Mouse (Mus musculus) neural tube, embryonic 15.5 days (tissue): ENCODE measurements around the gene Ccdc115. TPM values are rescaled to one million over a fixed set of nuclear protein-coding genes. Genes with fewer than 3 reads are reported as not detected.

Experiments used
- ATAC-seq: fragments of 200-750 bp; cut with Nextera tagmentation; 2 replicates; pipeline ENCODE4 v1.8.0; 2017; ENCODE audit warnings: mild to moderate bottlenecking, moderate TSS enrichment, moderate library complexity; ENCODE audit not compliant: low FRiP score
- H3K27ac ChIP-seq: fragments of 300-500 bp; sonication (generic); replicated peaks from 2 replicates; pipeline ENCODE4 v1.5.1; 2015; ENCODE audit warnings: mild to moderate bottlenecking, inconsistent platforms
- H3K27me3 ChIP-seq: fragments of 300-500 bp; sonication (generic); replicated peaks from 2 replicates; pipeline ENCODE4 v1.6.1; 2015; ENCODE audit warnings: inconsistent platforms
- H3K36me3 ChIP-seq: fragments of 300-500 bp; sonication (generic); 2 replicates; pipeline ENCODE4 v1.6.1; 2015; ENCODE audit warnings: inconsistent platforms
- H3K4me1 ChIP-seq: fragments of 300-500 bp; sonication (generic); 2 replicates; pipeline ENCODE4 v1.6.1; 2015; ENCODE audit warnings: inconsistent platforms
- H3K4me2 ChIP-seq: fragments of 300-500 bp; sonication (generic); 2 replicates; pipeline ENCODE4 v1.6.1; 2015; ENCODE audit warnings: inconsistent platforms, mild to moderate bottlenecking, moderate library complexity
- H3K4me3 ChIP-seq: fragments of 300-500 bp; sonication (generic); replicated peaks from 2 replicates; pipeline ENCODE4 v1.5.1; 2015; ENCODE audit warnings: mild to moderate bottlenecking, inconsistent platforms
- H3K9ac ChIP-seq: fragments of 300-500 bp; sonication (generic); replicated peaks from 2 replicates; pipeline ENCODE4 v1.6.1; 2015; ENCODE audit warnings: mild to moderate bottlenecking, inconsistent platforms
- H3K9me3 ChIP-seq: fragments of 300-500 bp; sonication (generic); replicated peaks from 2 replicates; pipeline ENCODE4 v1.6.1; 2016; ENCODE audit warnings: inconsistent platforms
- WGBS: fragments of 180-500 bp; shearing (Covaris S2); methylation state at CpG from one replicate; pipeline ENCODE4 v1.1.7; 2015; ENCODE audit warnings: mixed read lengths; 5-methylcytosine and 5-hydroxymethylcytosine counted together
- microRNA-seq: library from miRNA; unstranded; fragments of <30 nt; microRNA quantifications from one replicate; pipeline ENCODE4, GENCODE M21; 2017
- polyA plus RNA-seq: library from polyadenylated mRNA; unstranded; fragments of >200 nt; fragmentation: Nextera tagmentation; extraction: Ambion mirVana; gene quantifications from 2 replicates; pipeline ENCODE4 v1.2.1, GENCODE M21; 2015

The Ccdc115 gene
- polyA plus RNA-seq, 1 experiment from 2014 or later: 65.2 TPM

GRCm38 (mm10) chr1:34399182-34399953 is 40.1 kb downstream of the Ccdc115 start:
- Histone ChIP-seq H3K4me3 (no peak overlapping the region), H3K9me3 (no peaks in the 10 kb centered on the region), H3K9ac (no peak overlapping the region), H3K36me3 (no peaks in the 10 kb centered on the region), H3K27me3 (no peaks in the 10 kb centered on the region), H3K4me2 (peak overlapping the region; percentile 22), H3K4me1 (peaks cover 8% of the 10 kb centered on the region), H3K27ac (no peak overlapping the region)
- WGBS: 28% methylated on average over 11 of the region's 11 CpGs
- ATAC-seq: no peak

DNA sequence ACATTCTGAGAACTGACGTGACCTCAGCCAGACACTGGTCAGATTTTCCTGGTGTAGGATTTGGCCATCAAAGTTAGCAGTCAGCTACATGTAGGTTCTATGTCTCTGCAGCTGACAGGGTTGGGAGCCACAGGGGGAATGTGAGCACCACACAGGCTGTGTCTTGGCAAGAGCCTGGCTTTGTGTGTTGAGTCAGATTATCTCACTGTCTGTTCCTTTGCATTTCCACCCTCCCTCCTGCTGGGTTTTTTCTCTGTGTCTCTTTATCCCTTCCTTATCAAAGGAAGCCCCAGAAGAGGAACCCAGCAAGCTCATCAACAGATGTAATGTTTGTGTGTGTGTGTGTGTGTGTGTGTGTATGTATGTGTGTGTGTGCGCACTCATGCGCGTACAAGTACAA is 43.2 kb downstream of the Ccdc115 start:
- H3K36me3 ChIP-seq: no peaks in the 10 kb centered on the region
- H3K27ac ChIP-seq: no peak overlapping the region
- no peak overlapping the region for H3K9ac ChIP-seq
- peaks cover 8% of the 10 kb centered on the region for H3K4me1 ChIP-seq
- no peak for ATAC-seq
- no peak overlapping the region for H3K4me3 ChIP-seq
- 86% methylated on average over 4 of the region's 4 CpGs for WGBS
- no peak overlapping the region for H3K4me2 ChIP-seq
- H3K27me3 ChIP-seq: no peaks in the 10 kb centered on the region
- H3K9me3 ChIP-seq: no peaks in the 10 kb centered on the region

DNA sequence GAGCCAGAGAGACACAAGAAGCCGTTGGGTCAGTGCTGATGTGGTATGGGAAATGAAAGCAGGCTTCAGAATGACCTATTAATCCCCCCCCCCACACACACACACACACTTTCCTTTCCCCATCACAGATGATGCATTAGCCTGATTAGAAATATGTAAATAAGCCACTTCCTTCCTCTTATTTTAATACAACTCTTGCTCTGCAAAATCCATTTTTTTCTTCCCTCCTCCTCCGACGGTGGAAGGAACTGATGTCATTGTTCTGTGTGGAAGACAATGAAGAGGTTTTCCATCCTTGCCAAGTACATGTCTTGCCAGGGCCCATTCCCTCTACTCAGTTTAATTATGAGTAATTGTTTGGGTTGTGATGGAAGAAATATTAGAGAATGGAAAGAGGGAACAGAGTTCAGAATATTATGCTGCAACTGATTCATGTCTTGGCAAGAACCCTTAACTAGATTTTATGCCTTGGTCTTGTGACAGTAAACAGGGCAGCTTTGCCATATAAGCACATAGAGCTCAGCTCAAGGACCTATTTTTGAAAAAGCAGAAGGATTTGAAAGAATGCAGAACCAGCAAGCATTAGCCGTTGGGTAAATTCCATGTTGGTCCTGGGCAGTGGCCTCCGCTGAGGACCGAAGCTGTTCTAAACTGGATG is 50.1 kb downstream of the Ccdc115 start:
- H3K9ac ChIP-seq: no peak overlapping the region
- no peaks in the 10 kb centered on the region for H3K36me3 ChIP-seq
- WGBS: 74% methylated on average over 6 of the region's 6 CpGs
- H3K9me3 ChIP-seq: no peaks in the 10 kb centered on the region
- H3K27me3 ChIP-seq: no peaks in the 10 kb centered on the region
- H3K27ac ChIP-seq: no peak overlapping the region
- H3K4me1 ChIP-seq: no peaks in the 10 kb centered on the region
- no peak overlapping the region for H3K4me3 ChIP-seq
- no peak for ATAC-seq
- no peak overlapping the region for H3K4me2 ChIP-seq

- ATAC-seq: no peak
- no peak overlapping the region for H3K4me3 ChIP-seq
- H3K27me3 ChIP-seq: no peaks in the 10 kb centered on the region
- no peak overlapping the region for H3K4me2 ChIP-seq
- H3K36me3 ChIP-seq: no peaks in the 10 kb centered on the region
- no peak overlapping the region for H3K9ac ChIP-seq
- 89% methylated on average over 11 of the region's 11 CpGs for WGBS
- H3K4me1 ChIP-seq: no peaks in the 10 kb centered on the region
- H3K27ac ChIP-seq: no peak overlapping the region
- no peaks in the 10 kb centered on the region for H3K9me3 ChIP-seq
These were observed 50.6 kb downstream of the Ccdc115 start for GRCm38 (mm10) chr1:34388849-34389233.

GRCm38 (mm10) chr1:34387346-34388327 is 51.8 kb downstream of the Ccdc115 start:
- Histone ChIP-seq H3K4me1 (no peaks in the 10 kb centered on the region), H3K9ac (no peak overlapping the region), H3K27me3 (no peaks in the 10 kb centered on the region), H3K9me3 (no peaks in the 10 kb centered on the region), H3K4me2 (no peak overlapping the region), H3K36me3 (no peaks in the 10 kb centered on the region), H3K27ac (no peak overlapping the region), H3K4me3 (no peak overlapping the region)
- ATAC-seq: no peak
- 63% methylated on average over 12 of the region's 12 CpGs for WGBS

Small RNAs within 50 kb of the gene (microRNA-seq; reads per million reads assigned to microRNA genes)
- gene Mir5103: 0.52 reads per million

Other genes with a start within 250 kb of the Ccdc115 start
- 48.6 and 61.0 TPM in 2 replicates for gene Imp4, start 179 bp upstream of the Ccdc115 start, polyA plus RNA-seq
- gene Ptpn18, start 20.1 kb upstream of the Ccdc115 start, polyA plus RNA-seq: 6.0 and 18.1 TPM in 2 replicates
- not detected in 2 replicates for gene Prss39, start 58.7 kb upstream of the Ccdc115 start, polyA plus RNA-seq
- gene Cfc1, start 96.0 kb upstream of the Ccdc115 start, polyA plus RNA-seq: 0.29 and 0.52 TPM in 2 replicates
- gene Prss40, start 121.3 kb upstream of the Ccdc115 start, polyA plus RNA-seq: not detected in 2 replicates
- 24.6 and 28.8 TPM in 2 replicates for gene Amer3, start 140.0 kb upstream of the Ccdc115 start, polyA plus RNA-seq